In the genomic region with DNA sequence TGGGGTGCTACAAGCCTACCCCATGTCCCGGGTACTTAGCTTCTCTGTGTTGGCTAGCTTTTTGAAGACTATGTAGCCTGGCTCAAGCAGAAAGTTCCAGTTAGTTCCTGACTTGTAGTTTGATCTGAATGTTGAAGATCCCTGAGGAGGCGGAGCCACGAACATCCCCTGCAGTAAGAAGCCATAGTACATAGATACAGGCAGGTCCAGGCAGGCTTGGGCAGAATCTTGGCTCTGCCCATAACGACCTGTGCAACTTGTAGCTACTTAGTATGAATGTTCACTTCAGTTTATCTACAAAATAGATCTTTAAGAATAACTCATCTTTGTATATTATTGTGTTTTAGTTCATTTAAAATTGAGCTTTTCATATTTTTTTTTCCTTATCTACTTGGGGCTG, we compare ENCODE assay signal across 21 mouse cellular contexts. TPM values are rescaled to one million over a fixed set of nuclear protein-coding genes. Genes with fewer than 3 reads are reported as not detected.
"Had no signal": no experiment of that assay in that cellular context is flagged by ENCODE, and none has a peak within 500 bp of the region (broad histone marks: within the 10 kb centered on the region; RNA-seq: fewer than 3 reads in every experiment).

No protein-coding gene starts in this region.

- DNase-seq: cerebellum, adult 8-10 months; cerebellum, adult 9-10 months; cerebellum, adult 9-11 months; cerebellum, postnatal 10 days; cerebellum, postnatal 14 days; cerebellum, postnatal 25 days; cerebellum, postnatal 36 days; embryo, embryonic 11 days; forebrain, postnatal 0 days; gastrocnemius, adult 2 months; gastrocnemius, postnatal 10 days; gastrocnemius, postnatal 14 days; gastrocnemius, postnatal 25 days; gastrocnemius, postnatal 36 days; heart, adult 2 months had no signal

RNA-seq across cellular contexts. Expression of gene Abhd12b, which starts 14.0 kb away (rescaled TPM):
- total RNA-seq: common myeloid progenitor, adult 5-6 weeks; forebrain, postnatal 0 days; gastrocnemius, adult 18-20 months; gastrocnemius, adult 2 months; gastrocnemius, adult 8-10 months; gastrocnemius, postnatal 10 days; gastrocnemius, postnatal 14 days; gastrocnemius, postnatal 25 days; gastrocnemius, postnatal 36 days; gastrocnemius, postnatal 4 days; granulocyte monocyte progenitor cell, adult 5-6 weeks; heart, adult 2 months; heart, adult 8-10 months had no signal
